Mouse (Mus musculus): Measurements from ENCODE around the gene Il22.
"Not testable (repeated sequence)": the region's sequence is repeated elsewhere in the genome, so short reads cannot be mapped to it uniquely, and the experiment has no call there.

Gene Il22

GRCm38 (mm10) chr10:118204642-118205041, at the start of gene Il22:
TSS of gene Il22 (plus strand) at chr10:118204942.
- no peak for DNase-seq (ENCODE audit: low spot score)

GRCm38 (mm10) chr10:118155932-118156331, 48.8 kb upstream of the Il22 start:
- DNase-seq (ENCODE audit: low spot score) = no peak

GRCm38 (mm10) chr10:118161131-118161530, 43.6 kb upstream of the Il22 start:
- DNase-seq (ENCODE audit: low spot score) = no peak

- DNase-seq (ENCODE audit: low spot score) = no peak
These were observed 35.5 kb upstream of the Il22 start for GRCm38 (mm10) chr10:118169212-118169611.

- no peak for DNase-seq (ENCODE audit: low spot score)
These were observed 32.3 kb upstream of the Il22 start for GRCm38 (mm10) chr10:118172416-118172815.

GRCm38 (mm10) chr10:118172876-118173275, 31.9 kb upstream of the Il22 start:
- DNase-seq (ENCODE audit: low spot score) = no peak

GRCm38 (mm10) chr10:118175542-118175941, 29.2 kb upstream of the Il22 start:
- DNase-seq (ENCODE audit: low spot score) = not testable (repeated sequence)

GRCm38 (mm10) chr10:118178735-118179151, 26.0 kb upstream of the Il22 start:
- no peak for DNase-seq (ENCODE audit: low spot score)

- no peak for DNase-seq (ENCODE audit: low spot score)
These were observed 25.5 kb upstream of the Il22 start for GRCm38 (mm10) chr10:118179265-118179664.

- not testable (repeated sequence) for DNase-seq (ENCODE audit: low spot score)
These were observed 9.6 kb upstream of the Il22 start for GRCm38 (mm10) chr10:118195150-118195549.

GRCm38 (mm10) chr10:118215719-118216393, 11.1 kb downstream of the Il22 start:
- DNase-seq (ENCODE audit: low spot score) = not testable (repeated sequence)

- DNase-seq (ENCODE audit: low spot score) = not testable (repeated sequence)
These were observed 22.9 kb downstream of the Il22 start for GRCm38 (mm10) chr10:118227629-118228028.

- DNase-seq (ENCODE audit: low spot score) = not testable (repeated sequence)
These were observed 27.9 kb downstream of the Il22 start for GRCm38 (mm10) chr10:118232607-118233006.

GRCm38 (mm10) chr10:118240680-118241079, 35.9 kb downstream of the Il22 start, which contains the start of gene Gm32717:
TSS of gene Gm32717 (minus strand) at chr10:118240780.
- DNase-seq (ENCODE audit: low spot score) = not testable (repeated sequence)

- DNase-seq (ENCODE audit: low spot score) = not testable (repeated sequence)
These were observed 44.4 kb downstream of the Il22 start for GRCm38 (mm10) chr10:118249006-118249595.

- DNase-seq (ENCODE audit: low spot score) = no peak
These were observed 46.1 kb downstream of the Il22 start for GRCm38 (mm10) chr10:118250852-118251295.

- DNase-seq (ENCODE audit: low spot score) = not testable (repeated sequence)
These were observed 53.6 kb downstream of the Il22 start, which contains the start of gene Gm32802 for GRCm38 (mm10) chr10:118258388-118258787. TSS of gene Gm32802 (plus strand) at chr10:118258688.

All from ovary, adult 18-20 months (tissue).